Mouse (Mus musculus) frontal cortex, postnatal 10 days (tissue): Measurements from ENCODE around the gene Cd81.

ENCODE experiments used
- DNase-seq, 2 experiments: peaks; one replicate each; pipeline ENCODE4 v3.0.0; 2022; ENCODE audit warnings: low spot score in 2 of 2, mixed read lengths in 1 of 2

Gene Cd81

GRCm38 (mm10) chr7:143070506-143071070 is 18.0 kb downstream of the Cd81 start:
- no peak for DNase-seq

- no peak for DNase-seq
Observed at GRCm38 (mm10) chr7:143072605-143073004, 20.1 kb downstream of the Cd81 start.

- no peak for DNase-seq
Observed at GRCm38 (mm10) chr7:143073086-143073485, 20.5 kb downstream of the Cd81 start.

- no peak for DNase-seq
Observed at GRCm38 (mm10) chr7:143075394-143075793, 22.9 kb downstream of the Cd81 start.

DNA sequence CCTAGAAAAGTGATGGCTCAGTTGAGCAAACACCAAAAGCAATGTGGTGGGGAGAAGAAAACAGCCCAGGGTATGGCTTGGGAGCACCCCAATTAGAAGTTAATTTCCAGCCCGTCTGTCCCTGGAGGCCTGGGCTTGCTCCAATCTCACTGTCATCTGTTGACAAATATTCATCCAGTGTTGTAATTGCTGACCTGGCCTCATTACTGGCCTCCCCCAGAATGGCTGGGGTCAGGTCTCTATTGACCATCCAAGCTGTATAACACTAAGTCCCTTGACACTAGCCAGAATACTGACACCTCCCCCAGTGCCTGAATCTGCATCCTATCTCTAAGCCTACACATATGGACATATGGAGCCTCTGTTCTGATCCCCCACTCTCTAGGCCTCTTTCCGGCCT is 24.8 kb downstream of the Cd81 start:
- no peak for DNase-seq

DNA sequence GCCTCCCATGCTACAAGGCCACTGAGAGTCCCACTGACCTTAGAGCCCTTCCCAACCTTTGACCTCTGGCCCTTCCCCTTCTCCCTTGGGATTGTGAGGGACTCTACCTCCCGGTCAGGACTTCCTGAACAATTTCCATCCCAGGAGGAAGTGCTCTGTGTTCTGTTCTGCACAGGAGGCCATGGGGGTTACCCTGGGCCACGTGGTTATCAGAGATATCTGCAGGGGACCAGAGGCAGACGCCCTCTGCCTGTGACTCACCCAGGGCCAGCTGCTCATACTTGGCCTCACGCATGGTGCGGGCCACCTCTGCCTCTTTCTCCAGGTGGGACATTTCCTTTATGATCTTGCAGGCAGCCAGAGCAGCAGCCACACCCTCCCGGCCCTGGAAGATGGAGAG is 29.5 kb downstream of the Cd81 start:
- no peak for DNase-seq

DNA sequence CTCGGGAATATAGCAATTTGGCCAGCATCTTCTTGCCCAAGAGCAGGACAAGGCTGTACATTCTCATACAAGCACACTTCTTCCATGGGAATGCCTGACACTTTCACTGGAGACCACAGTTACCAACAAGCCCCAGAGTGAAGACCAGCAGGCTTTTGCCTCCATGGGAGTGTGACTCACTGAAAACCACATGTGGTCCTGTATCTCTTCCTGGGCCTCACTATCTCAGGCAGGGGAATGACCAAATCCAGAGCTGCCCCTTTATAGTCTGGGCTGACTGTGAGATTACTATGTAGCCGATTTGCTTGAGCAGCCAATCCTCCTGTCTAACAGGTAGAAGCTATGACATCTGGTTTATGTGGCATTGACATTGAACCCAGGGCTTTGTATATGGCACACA is 31.2 kb downstream of the Cd81 start:
- no peak for DNase-seq

DNA sequence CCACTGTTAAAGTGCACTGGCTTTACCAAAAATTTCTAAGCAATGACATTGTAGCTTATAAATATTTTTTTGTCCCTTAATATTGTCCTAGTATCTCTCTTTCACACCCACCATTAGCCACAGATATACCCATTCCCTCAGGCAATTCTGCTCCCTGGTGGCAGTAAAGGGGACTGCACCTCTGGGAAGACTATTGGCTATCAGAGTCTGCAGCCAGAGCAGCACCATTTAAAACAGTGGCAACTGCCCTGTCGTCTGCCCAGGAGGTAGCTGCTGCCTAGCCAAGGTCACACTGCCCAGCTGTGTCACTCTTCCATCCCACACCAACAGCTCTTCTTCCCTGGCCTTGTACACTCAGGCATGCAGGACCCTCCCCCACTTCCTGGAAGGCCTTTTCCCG is 33.8 kb downstream of the Cd81 start:
- DNase-seq = peak in 1 of 2 experiments; percentile 40

- no peak for DNase-seq
Observed at GRCm38 (mm10) chr7:143087070-143087579, 34.6 kb downstream of the Cd81 start.

DNA sequence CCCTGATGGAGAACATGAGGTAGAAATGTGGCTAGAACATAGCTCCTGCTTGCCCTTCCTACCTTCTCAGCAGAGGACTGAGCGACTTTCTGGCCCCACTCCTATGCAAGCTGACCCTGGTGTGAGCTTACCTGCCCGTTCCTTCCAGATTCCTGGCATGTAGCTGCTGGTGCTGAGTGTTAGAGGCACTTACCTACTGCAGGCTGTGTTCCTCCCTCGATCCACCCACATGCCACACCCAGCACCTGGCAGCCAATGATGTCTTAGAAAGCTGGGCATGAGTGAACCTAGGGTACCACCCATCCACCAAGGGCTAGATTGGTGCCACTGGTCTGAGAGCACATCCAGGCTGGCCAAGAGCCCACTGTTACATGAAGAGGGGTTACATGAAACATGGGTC is 41.3 kb downstream of the Cd81 start:
- DNase-seq = no peak

GRCm38 (mm10) chr7:143094592-143095553 is 42.3 kb downstream of the Cd81 start, which contains the start of gene Trpm5:
TSS of gene Trpm5 (minus strand) at chr7:143094642.
- DNase-seq = no peak

DNA sequence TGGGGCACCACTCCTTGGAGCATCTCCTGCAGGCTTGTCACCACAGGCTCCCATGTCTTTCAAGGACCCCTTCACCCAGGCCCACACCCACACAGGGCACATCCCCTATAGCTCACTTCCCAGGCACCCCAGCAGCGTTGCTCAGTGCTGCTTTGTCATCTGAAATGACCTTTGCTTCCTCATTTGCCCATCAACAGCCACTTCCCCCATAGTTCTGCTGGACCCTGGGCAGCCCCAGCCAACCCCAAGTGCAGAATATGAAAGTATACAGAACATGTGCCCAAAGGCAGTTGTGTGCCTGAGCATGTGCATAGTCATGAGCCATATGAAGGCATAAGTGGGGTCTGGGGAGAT is 43.0 kb downstream of the Cd81 start:
- no peak for DNase-seq

- DNase-seq = no peak
Observed at GRCm38 (mm10) chr7:143100759-143101158, 48.2 kb downstream of the Cd81 start.

- no peak for DNase-seq
Observed at GRCm38 (mm10) chr7:143105258-143105897, 52.8 kb downstream of the Cd81 start.

DNA sequence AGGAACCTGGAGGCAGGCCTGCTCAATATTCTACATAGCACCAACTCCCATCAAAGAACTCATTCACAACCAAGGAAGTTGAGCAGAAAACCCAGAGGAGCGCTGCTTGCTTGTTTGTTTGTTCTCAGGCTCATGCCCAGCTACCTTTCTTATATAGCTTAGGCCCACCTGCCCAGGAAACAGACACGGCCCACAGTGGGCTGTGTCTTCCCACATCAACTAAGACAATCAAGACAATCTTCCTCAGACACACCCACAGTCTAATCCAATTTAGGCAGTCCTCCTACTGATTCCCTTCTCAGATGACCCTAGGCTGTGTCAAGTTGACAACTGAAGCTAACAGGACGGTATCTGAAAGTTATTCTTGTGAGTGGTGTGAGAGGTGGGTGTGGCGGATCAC is 53.5 kb downstream of the Cd81 start, which contains the start of gene Kcnq1:
Kcnq1 (plus strand) TSS at position 301 of the 400 bp plus-strand sequence.
- DNase-seq = no peak

DNA sequence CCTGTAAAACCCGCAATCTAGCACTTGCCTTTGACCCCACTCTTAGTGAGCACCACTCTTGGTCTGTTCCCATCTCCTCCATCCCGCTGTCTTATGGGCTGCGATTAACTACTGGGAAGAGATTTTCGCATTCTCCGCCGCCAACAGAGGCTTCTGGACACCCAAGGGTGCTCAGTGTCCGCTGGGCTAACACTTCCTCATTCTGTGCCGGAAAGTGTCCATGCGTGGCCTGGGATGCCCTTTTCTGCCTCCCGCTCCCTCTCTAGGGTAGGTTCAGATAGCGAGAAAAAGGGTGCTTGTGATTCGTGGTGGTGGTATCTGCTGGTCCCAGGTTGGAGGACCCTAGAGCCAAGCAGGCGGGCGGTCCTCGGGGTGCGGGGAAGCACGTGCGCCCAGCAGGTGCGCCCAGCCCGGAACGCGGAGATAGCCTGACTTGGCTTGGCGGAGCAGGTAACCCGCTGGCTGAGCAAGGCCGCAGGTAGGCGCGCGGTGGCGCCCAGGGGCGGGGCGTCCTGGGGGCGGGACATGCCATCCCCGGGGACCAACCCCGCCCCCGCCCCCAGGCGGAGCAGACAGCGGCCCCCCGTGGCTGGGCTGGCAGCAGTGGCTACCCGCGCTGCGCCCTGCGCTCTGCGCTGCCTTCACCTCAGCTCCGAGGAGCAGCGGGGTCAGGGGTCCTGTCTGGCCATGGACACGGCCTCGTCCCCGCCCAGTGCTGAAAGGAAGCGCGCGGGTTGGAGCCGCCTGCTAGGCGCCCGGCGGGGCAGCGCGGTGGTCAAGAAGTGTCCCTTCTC is 54.3 kb downstream of the Cd81 start:
- no peak for DNase-seq

GRCm38 (mm10) chr7:143108200-143108599 is 55.7 kb downstream of the Cd81 start:
- DNase-seq = no peak

DNA sequence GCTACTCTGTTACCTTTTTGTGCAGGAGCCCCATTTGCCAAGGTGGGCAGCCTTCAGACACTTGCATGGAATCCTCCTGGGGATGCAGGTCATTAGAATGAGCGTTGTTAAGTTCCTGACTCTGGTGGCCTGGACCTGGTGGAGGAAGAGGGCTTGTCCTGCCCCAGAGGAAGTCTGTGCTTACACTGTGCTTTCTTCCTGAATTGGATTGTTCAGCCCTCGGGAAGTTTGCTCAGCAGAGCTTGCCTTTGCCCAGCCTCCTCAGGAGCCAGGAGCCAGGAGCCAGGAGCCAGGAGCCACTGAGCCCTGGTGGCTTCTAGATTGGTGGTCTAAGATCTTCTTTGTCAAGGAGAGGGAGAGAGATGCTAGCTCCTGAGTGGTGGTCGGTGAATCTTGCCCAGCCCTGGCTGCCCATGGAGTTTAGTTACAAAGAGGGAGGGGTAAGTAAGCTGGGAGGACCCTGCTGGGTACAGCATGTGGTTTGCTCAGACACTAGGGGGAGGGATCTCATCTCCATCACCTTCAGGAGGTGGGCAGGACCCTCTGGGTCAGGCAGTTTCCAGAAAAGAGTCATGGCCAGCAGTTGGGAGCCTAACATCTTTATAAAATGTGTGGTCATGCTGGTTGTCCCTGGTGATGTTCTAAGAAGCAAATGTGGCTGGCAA is 56.6 kb downstream of the Cd81 start:
- DNase-seq = no peak

DNA sequence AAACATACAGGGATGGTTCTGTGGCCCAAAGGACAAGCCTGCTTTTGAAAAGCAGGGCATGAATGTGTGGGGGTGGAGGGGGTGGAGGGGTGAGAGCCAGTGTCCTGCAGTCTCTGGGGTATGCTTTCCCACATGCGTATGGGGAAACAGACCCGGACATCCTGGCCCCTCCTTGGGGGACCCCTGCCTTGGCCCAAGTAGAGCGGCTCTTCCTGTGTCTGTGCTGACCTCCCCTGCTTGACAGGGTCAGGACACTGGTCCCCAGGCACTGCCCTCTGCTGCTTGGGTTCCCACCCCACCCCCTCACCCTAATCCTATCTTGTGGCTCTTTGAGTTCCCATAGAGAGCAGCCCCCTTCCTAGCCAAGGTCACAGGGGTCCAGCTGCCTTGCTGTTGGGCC is 57.2 kb downstream of the Cd81 start:
- no peak for DNase-seq

- DNase-seq = no peak
Observed at GRCm38 (mm10) chr7:143110803-143111202, 58.3 kb downstream of the Cd81 start.

GRCm38 (mm10) chr7:143111719-143112118 is 59.2 kb downstream of the Cd81 start:
- DNase-seq = no peak
